Mouse (Mus musculus) kidney, postnatal 25 days (tissue): ENCODE data around the gene Med12l.

Source experiments
- DNase-seq, 2 experiments: peaks; one replicate each; pipeline ENCODE4 v3.0.0; 2021; ENCODE audit warnings: mixed read lengths in 2 of 2

Med12l gene

GRCm38 (mm10) chr3:59203802-59204520, 198.3 kb downstream of the Med12l start:
- DNase-seq, result no peak

GRCm38 (mm10) chr3:59204719-59205503, 199.3 kb downstream of the Med12l start:
- DNase-seq, result no peak

- DNase-seq, result no peak
Observed at GRCm38 (mm10) chr3:59205941-59206340, 200.3 kb downstream of the Med12l start.

GRCm38 (mm10) chr3:59208650-59209548, 203.3 kb downstream of the Med12l start:
- DNase-seq, result peak in 1 of 2 experiments; percentile 50

GRCm38 (mm10) chr3:59210089-59210488, 204.5 kb downstream of the Med12l start:
- no peak for DNase-seq

- DNase-seq, result no peak
Observed at GRCm38 (mm10) chr3:59210727-59211126, 205.1 kb downstream of the Med12l start, which contains the start of gene P2ry13. Gene P2ry13 (minus strand): TSS chr3:59210882.

GRCm38 (mm10) chr3:59211784-59212183, 206.2 kb downstream of the Med12l start:
- no peak for DNase-seq

- no peak for DNase-seq
Observed at GRCm38 (mm10) chr3:59212404-59212803, 206.8 kb downstream of the Med12l start.

- DNase-seq, result no peak
Observed at GRCm38 (mm10) chr3:59217211-59217610, 211.6 kb downstream of the Med12l start.

- DNase-seq, result no peak
Observed at GRCm38 (mm10) chr3:59219326-59219725, 213.7 kb downstream of the Med12l start.

GRCm38 (mm10) chr3:59222303-59222702, 216.7 kb downstream of the Med12l start:
- DNase-seq, result no peak

GRCm38 (mm10) chr3:59225411-59225810, 219.8 kb downstream of the Med12l start:
- DNase-seq, result no peak

- no peak for DNase-seq
Observed at GRCm38 (mm10) chr3:59227696-59228095, 222.1 kb downstream of the Med12l start.

- peak; percentile 16 to 39 for DNase-seq
Observed at GRCm38 (mm10) chr3:59228730-59229551, 223.3 kb downstream of the Med12l start.

- DNase-seq, result no peak
Observed at GRCm38 (mm10) chr3:59230912-59231311, 225.3 kb downstream of the Med12l start.

- no peak for DNase-seq
Observed at GRCm38 (mm10) chr3:59234878-59235277, 229.3 kb downstream of the Med12l start.

GRCm38 (mm10) chr3:59243384-59243783, 237.8 kb downstream of the Med12l start:
- no peak for DNase-seq

GRCm38 (mm10) chr3:59248031-59248430, 242.4 kb downstream of the Med12l start:
- DNase-seq, result no peak

- DNase-seq, result no peak
Observed at GRCm38 (mm10) chr3:59250454-59250853, 244.8 kb downstream of the Med12l start.

- no peak for DNase-seq
Observed at GRCm38 (mm10) chr3:59257740-59258664, 252.4 kb downstream of the Med12l start.

- DNase-seq, result no peak
Observed at GRCm38 (mm10) chr3:59260745-59261144, 255.1 kb downstream of the Med12l start.
